Mouse (Mus musculus): ENCODE results near the gene Adgrl1.

Adgrl1 gene

DNA sequence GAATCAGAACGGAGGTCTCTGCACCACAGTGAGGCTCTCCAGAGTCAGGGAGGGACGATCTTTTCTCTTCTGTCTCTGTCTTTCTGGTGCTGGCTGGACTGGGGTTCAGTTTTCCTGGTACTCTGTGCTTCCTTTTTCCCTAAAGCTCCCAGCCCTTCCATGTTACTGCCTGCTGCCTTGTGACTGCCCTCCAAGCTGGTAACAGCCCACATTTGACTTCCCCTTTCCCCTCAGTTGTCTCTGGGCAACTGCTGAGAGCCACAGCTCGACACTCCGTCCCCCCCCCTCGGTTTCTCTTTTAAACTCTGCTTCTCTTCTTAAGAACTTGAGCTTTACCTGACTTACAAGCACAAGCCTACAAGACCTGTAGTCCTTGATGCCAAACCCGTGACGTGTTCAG lies 89.3 kb downstream of the Adgrl1 start:
- no peak for DNase-seq (ENCODE audit: low spot score in 2 of 2)

DNA sequence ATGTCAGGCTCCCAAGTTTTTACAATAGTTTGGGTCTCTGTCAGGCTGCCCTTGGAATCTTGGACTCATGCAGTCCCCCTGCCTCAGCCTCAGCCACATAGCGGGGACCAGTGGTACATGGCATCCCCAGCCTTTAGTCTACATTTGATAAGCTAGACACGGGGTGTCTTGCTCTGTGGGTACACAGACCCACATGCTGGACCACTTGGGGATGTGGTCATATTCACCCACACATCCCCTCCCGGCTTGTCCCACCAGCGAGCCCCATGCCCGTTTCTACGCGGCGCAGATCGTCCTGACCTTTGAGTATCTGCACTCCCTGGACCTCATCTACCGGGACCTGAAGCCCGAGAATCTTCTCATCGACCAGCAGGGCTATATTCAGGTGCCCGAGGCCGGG lies 90.3 kb downstream of the Adgrl1 start:
- no peak for DNase-seq (ENCODE audit: low spot score in 2 of 2)

All from natural killer cell, adult 2 months (primary cell).